Mouse (Mus musculus) limb, embryonic 12.5 days (tissue): ENCODE measurements around the gene Prpf18. TPM values are rescaled to one million over a fixed set of nuclear protein-coding genes. Genes with fewer than 3 reads are reported as not detected.
A peak's percentile ranks its signal among the peaks of the same experiment; 100 is the strongest.

Experiments
- ATAC-seq: fragments of 200-750 bp; cut with Nextera tagmentation; 2 replicates; pipeline ENCODE4 v1.8.0; 2017; ENCODE audit warnings: low read depth, moderate TSS enrichment; ENCODE audit not compliant: insufficient number of reproducible peaks, insufficient read depth, low FRiP score, low TSS enrichment
- H3K27ac ChIP-seq: fragments of 300-500 bp; sonication (generic); 2 replicates; pipeline ENCODE4 v1.5.1; 2016; ENCODE audit warnings: mild to moderate bottlenecking, moderate library complexity
- H3K27me3 ChIP-seq: fragments of 300-500 bp; sonication (generic); 2 replicates; pipeline ENCODE4 v1.6.1; 2016; ENCODE audit warnings: mild to moderate bottlenecking, moderate library complexity
- H3K36me3 ChIP-seq: fragments of 300-500 bp; sonication (generic); 2 replicates; pipeline ENCODE4 v1.6.1; 2016; ENCODE audit warnings: mild to moderate bottlenecking, moderate library complexity
- H3K4me1 ChIP-seq: fragments of 300-500 bp; sonication (generic); replicated peaks from 2 replicates; pipeline ENCODE4 v1.6.1; 2016
- H3K4me2 ChIP-seq: fragments of 300-500 bp; sonication (generic); 2 replicates; pipeline ENCODE4 v1.6.1; 2016; ENCODE audit warnings: mild to moderate bottlenecking, moderate library complexity
- H3K4me3 ChIP-seq: fragments of 300-500 bp; sonication (generic); replicated peaks from 2 replicates; pipeline ENCODE4 v1.5.1; 2016; ENCODE audit warnings: mild to moderate bottlenecking
- H3K9ac ChIP-seq: fragments of 300-500 bp; sonication (generic); replicated peaks from 2 replicates; pipeline ENCODE4 v1.6.1; 2016; ENCODE audit warnings: mild to moderate bottlenecking, moderate library complexity
- H3K9me3 ChIP-seq: fragments of 300-500 bp; sonication (generic); 2 replicates; pipeline ENCODE4 v1.6.1; 2016; ENCODE audit warnings: mild to moderate bottlenecking, moderate library complexity
- WGBS: fragments of 180-500 bp; shearing (Covaris S2); methylation state at CpG from one replicate; pipeline ENCODE4 v1.1.7; 2016; 5-methylcytosine and 5-hydroxymethylcytosine counted together
- polyA plus RNA-seq: library from polyadenylated mRNA; unstranded; fragments of >200 nt; fragmentation: Nextera tagmentation; extraction: Ambion mirVana; gene quantifications from 2 replicates; pipeline ENCODE4 v1.2.1, GENCODE M21; 2016

Prpf18 gene
- polyA plus RNA-seq, 1 experiment from 2014 or later, result 44.6 TPM

GRCm38 (mm10) chr2:4573386-4573785, 78.5 kb downstream of the Prpf18 start:
- peaks cover 24% of the 10 kb centered on the region for H3K4me1 ChIP-seq
- no peak overlapping the region for H3K4me2 ChIP-seq
- H3K9ac ChIP-seq, result no peak overlapping the region
- 0 out of 2 replicates have a peak overlapping the region, but pooled peaks have one; percentile 7 for H3K27ac ChIP-seq
- ATAC-seq, result no peak
- WGBS, result 56% methylated on average over 4 of the region's 4 CpGs
- H3K27me3 ChIP-seq, result no peaks in the 10 kb centered on the region
- no peaks in the 10 kb centered on the region for H3K9me3 ChIP-seq
- peaks cover 98% of the 10 kb centered on the region for H3K36me3 ChIP-seq
- no peak overlapping the region for H3K4me3 ChIP-seq

DNA sequence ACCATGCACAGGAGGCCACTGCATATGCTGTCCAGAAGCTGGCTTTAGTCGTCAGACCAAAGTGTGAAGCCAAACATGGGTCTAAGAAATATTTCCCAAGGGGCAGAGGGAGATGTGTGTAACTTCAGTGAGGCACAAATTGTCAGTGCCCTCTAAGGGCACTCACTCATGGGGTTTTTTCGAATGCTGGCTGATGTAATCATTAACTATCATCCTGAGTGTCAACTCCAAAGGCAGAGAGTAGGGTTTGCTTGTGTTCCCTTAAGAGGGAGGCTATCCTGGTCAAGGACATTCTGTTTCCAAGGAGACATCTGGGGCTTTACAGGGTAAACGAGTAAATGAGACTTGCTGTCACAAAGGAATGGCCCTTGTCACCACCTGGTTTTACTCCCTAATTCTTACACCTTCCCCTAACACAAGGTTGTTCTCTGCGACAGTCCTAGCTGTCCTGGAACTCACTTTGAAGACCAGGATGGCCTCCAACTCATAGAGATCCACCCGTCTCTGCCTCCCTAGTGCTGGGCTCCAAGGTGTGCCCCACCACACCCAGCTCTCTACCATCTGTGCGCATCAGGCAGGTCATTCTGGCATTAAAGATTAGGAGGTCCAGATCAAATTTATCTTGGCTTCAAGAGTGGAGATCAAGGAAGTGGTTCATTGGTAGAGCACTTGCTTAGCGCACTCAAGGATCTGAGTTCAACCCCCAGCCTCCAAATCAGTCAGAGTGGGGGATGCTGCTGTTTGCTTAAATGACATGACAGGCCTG, 79.2 kb downstream of the Prpf18 start:
- H3K9me3 ChIP-seq, result no peaks in the 10 kb centered on the region
- no peak overlapping the region for H3K4me2 ChIP-seq
- peaks cover 100% of the 10 kb centered on the region for H3K36me3 ChIP-seq
- peaks cover 24% of the 10 kb centered on the region for H3K4me1 ChIP-seq
- no peak overlapping the region for H3K4me3 ChIP-seq
- no peak overlapping the region for H3K9ac ChIP-seq
- 82% methylated on average over 7 of the region's 7 CpGs for WGBS
- no peak for ATAC-seq
- no peak overlapping the region for H3K27ac ChIP-seq
- no peaks in the 10 kb centered on the region for H3K27me3 ChIP-seq

Other genes with a start within 250 kb of the Prpf18 start
- 2.0 and 2.3 TPM in 2 replicates for gene Bend7, start 65.7 kb upstream of the Prpf18 start, polyA plus RNA-seq
- gene Sephs1, start 229.5 kb upstream of the Prpf18 start, polyA plus RNA-seq, result 130 and 135 TPM in 2 replicates